Mouse (Mus musculus) CD8-positive naive resting alpha-beta T cell, adult 57 days (primary cell): ENCODE data around the gene Olfr465-ps1. TPM values are rescaled to one million over a fixed set of nuclear protein-coding genes. Genes with fewer than 3 reads are reported as not detected.

ENCODE experiments used
- total RNA-seq: library from RNA; stranded (reverse); gene quantifications from one replicate; pipeline ENCODE4 v1.2.4, GENCODE M21; 2023

Olfr465-ps1 gene
- total RNA-seq = not detected

DNA sequence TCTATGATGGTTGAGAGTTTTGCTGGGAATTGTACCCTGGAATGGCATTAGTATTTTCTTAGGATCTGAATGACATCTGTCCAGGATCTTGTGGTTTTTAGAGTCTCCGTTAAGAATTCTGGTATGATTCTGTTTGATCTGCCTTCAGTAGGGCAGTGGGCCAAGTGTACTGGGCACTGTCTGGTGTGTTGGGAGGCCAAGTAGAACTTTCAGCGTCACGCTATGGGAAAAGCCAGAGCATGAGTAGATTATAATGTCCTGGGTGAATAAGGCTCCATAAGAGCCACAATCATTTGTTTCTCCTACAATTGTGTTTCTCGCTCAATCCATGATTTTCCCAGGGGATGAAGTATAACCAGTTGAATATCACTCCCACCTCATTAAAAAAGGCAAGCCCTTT is at the start of gene Olfr465-ps1:
Olfr465-ps1 (plus strand) TSS at position 301 of the 400 bp plus-strand sequence.

DNA sequence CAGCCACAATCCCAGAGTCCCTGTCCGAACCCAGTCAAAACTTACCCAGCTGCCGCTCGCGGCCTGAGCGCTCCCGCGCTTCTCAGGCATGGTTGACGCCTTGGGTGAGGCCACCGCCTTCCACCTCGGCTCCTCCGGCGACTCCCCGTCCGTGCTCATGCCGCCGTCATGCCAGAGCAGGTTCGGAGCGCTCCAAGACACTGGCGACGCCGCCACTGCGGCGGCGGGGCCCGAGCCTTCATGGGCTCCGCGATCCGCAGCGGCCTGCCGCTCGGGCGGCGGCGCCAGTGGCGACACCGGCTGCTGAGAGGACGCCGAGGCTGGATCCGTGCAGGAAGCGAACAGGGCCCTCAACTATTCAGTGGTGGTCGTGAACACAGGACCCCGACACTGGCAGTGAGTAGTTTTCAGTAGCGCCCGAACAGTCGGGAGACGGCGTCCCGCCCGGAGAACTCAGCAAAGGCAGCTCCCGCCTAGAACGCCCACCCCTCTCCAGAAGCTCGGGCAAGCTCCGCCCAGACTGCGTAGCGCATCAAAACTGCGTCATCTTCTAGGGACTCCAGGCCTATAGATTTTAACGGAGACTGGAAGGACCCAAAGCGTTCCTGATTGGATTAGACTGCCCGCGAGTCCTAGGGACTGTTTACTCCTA is 25.3 kb upstream of the Olfr465-ps1 start, which contains the start of gene Mfsd14b:
Mfsd14b (minus strand) TSS at position 517 of the 652 bp plus-strand sequence.

DNA sequence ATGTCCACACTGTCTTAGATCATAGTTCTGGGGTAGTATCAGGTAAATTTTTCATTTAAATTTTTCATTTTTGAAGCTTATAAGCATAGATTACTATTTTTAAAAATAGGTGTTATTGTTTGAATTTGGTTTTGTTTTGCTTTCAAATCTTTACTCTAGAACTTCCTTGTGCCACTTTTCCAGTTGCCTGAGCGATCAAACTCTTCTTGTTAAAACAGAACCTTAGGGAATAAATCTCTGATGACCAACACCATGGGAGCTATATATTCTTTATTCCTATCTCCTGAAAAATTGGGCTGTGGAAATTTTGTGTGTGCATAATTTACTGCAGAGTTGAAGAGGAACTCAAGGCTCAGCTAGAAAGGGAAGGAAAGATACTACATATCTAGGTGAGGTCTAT is 12.1 kb downstream of the Olfr465-ps1 start, which contains the start of gene Olfr466:
Olfr466 (plus strand) TSS at position 301 of the 400 bp plus-strand sequence.

Other genes starting within 250 kb of the Olfr465-ps1 start
- not detected for gene Cntnap3, start 234.1 kb upstream of the Olfr465-ps1 start, total RNA-seq
- not detected for gene Spata31, start 220.7 kb upstream of the Olfr465-ps1 start, total RNA-seq
- gene Spata31d1c, start 105.0 kb upstream of the Olfr465-ps1 start, total RNA-seq = not detected
- gene Prss47, start 85.3 kb upstream of the Olfr465-ps1 start, total RNA-seq = 1.0 TPM
- 36.7 TPM for gene Mfsd14b, start 25.1 kb upstream of the Olfr465-ps1 start, total RNA-seq
- gene Olfr466, start 12.2 kb downstream of the Olfr465-ps1 start, total RNA-seq = not detected
- gene Nlrp4f, start 67.9 kb downstream of the Olfr465-ps1 start, total RNA-seq = not detected
- not detected for gene Gm10775, start 121.5 kb downstream of the Olfr465-ps1 start, total RNA-seq
- gene Zfp369, start 140.7 kb downstream of the Olfr465-ps1 start, total RNA-seq = 52.1 TPM